8 mouse cellular contexts compared by ENCODE assay signal in genomic region chr17:80577639-80578038, GRCm38 (mm10). TPM values are rescaled to one million over a fixed set of nuclear protein-coding genes. Genes with fewer than 3 reads are reported as not detected.
DNase-seq lines count a peak whose midpoint lies in the region; ATAC-seq and TF ChIP-seq lines count a peak whose summit lies in the region.

Gene Cdkl4 (minus strand): TSS chr17:80577813.

- peak within 1 kb of the TSS; percentile 64 for H3K4me2 ChIP-seq in lung, postnatal 0 days (replicated peaks; ENCODE audit: low read depth, low read length)
- peak within 1 kb of the TSS; percentile 74 for H3K4me2 ChIP-seq in limb, embryonic 11.5 days (ENCODE audit: low read depth, severe bottlenecking)
- peak within 1 kb of the TSS; percentile 67 for H3K4me2 ChIP-seq in stomach, embryonic 16.5 days (ENCODE audit: low read depth, low read length)

- H3K4me1 ChIP-seq in lung, postnatal 0 days (ENCODE audit: insufficient read depth, low read depth, low read length): peaks cover 3% of the 10 kb centered on the region; the same call in 1 of the 2 replicates
- H3K4me1 ChIP-seq in limb, embryonic 11.5 days (ENCODE audit: control insufficient read depth, insufficient read depth, low read length): no peaks in the 10 kb centered on the region
- H3K4me1 ChIP-seq in stomach, embryonic 16.5 days (ENCODE audit: control insufficient read depth, insufficient read depth, low read length): 0 out of 2 replicates have a peak, but pooled peaks cover 9% of the 10 kb centered on the region

- no peaks in the 10 kb centered on the region for H3K27me3 ChIP-seq in lung, postnatal 0 days (replicated peaks; ENCODE audit: insufficient read depth, low read length)
- no peaks in the 10 kb centered on the region for H3K27me3 ChIP-seq in limb, embryonic 11.5 days (ENCODE audit: control insufficient read depth, insufficient read depth, low read length)
- H3K27me3 ChIP-seq in stomach, embryonic 16.5 days (ENCODE audit: control insufficient read depth, insufficient read depth, low read length): no peaks in the 10 kb centered on the region

- no peak within 1 kb of the TSS for H3K27ac ChIP-seq in lung, postnatal 0 days (ENCODE audit: low read length)
- H3K27ac ChIP-seq in limb, embryonic 11.5 days (replicated peaks; ENCODE audit: low read depth, low read length): no peak within 1 kb of the TSS
- no peak within 1 kb of the TSS for H3K27ac ChIP-seq in stomach, embryonic 16.5 days (ENCODE audit: low read length)

- H3K4me3 ChIP-seq in lung, postnatal 0 days (ENCODE audit: low read depth, low read length): peak within 1 kb of the TSS; percentile 25; the same call in 1 of the 2 replicates
- peak within 1 kb of the TSS; percentile 35 for H3K4me3 ChIP-seq in limb, embryonic 11.5 days (ENCODE audit: low read depth, low read length)
- peak within 1 kb of the TSS; percentile 39 for H3K4me3 ChIP-seq in stomach, embryonic 16.5 days (replicated peaks; ENCODE audit: low read length)

- H3K36me3 ChIP-seq in lung, postnatal 0 days (ENCODE audit: insufficient read depth, low read length): peaks cover 8% of the 10 kb centered on the region; the same call in 1 of the 2 replicates
- H3K36me3 ChIP-seq in limb, embryonic 11.5 days (ENCODE audit: control insufficient read depth, insufficient read depth, low read length): no peaks in the 10 kb centered on the region; the same call in 1 of the 2 replicates
- H3K36me3 ChIP-seq in stomach, embryonic 16.5 days (ENCODE audit: control insufficient read depth, insufficient read depth, low read length): peaks cover 3% of the 10 kb centered on the region; the same call in 1 of the 2 replicates

- intact Hi-C loops in gastrocnemius, postnatal 14 days (cut with DNase I; ENCODE audit: low total_unique reads): no loop called here
- intact Hi-C loops in gastrocnemius, postnatal 36 days (cut with DNase I): no loop called here

- TF ChIP-seq CTCF in lung, postnatal 0 days (IDR thresholded peaks at IDR 0.05): no peak

- no peak for TF ChIP-seq EP300 in lung, postnatal 0 days (IDR thresholded peaks at IDR 0.05)

- DNase-seq in frontal cortex, postnatal 10 days (ENCODE audit: low spot score in 2 of 2): no peak
- DNase-seq in lung, postnatal 0 days (ENCODE audit: low spot score): no peak
- no peak for DNase-seq in lung, postnatal 36 days
- no peak for DNase-seq in limb, embryonic 11.5 days (ENCODE audit: low spot score)
- DNase-seq in gastrocnemius, postnatal 14 days: no peak
- DNase-seq in gastrocnemius, postnatal 36 days: no peak

- H3K9ac ChIP-seq in lung, postnatal 0 days (replicated peaks; ENCODE audit: low read depth): no peak within 1 kb of the TSS
- H3K9ac ChIP-seq in limb, embryonic 11.5 days (ENCODE audit: low read length): peak within 1 kb of the TSS; percentile 18
- peak within 1 kb of the TSS; percentile 54 for H3K9ac ChIP-seq in stomach, embryonic 16.5 days (ENCODE audit: low read length)

- H3K9me3 ChIP-seq in lung, postnatal 0 days (ENCODE audit: low read length): no peaks in the 10 kb centered on the region
- no peaks in the 10 kb centered on the region for H3K9me3 ChIP-seq in limb, embryonic 11.5 days (ENCODE audit: control insufficient read depth, low read length)
- peaks cover 4% of the 10 kb centered on the region for H3K9me3 ChIP-seq in stomach, embryonic 16.5 days (replicated peaks; ENCODE audit: control insufficient read depth, low read length)

- ATAC-seq in frontal cortex, adult (ENCODE audit: low TSS enrichment): peak; percentile 17
- ATAC-seq in lung, postnatal 0 days: no peak
- ATAC-seq in limb, embryonic 11.5 days (ENCODE audit: insufficient number of reproducible peaks, low FRiP score, low TSS enrichment, low read depth): no peak
- ATAC-seq in stomach, embryonic 16.5 days (ENCODE audit: insufficient read depth, low FRiP score): peak; percentile 10; the same call in 1 of the 2 replicates

- 75% methylated on average over 15 of the region's 15 CpGs for WGBS in lung, postnatal 0 days
- 71% methylated on average over 15 of the region's 15 CpGs for WGBS in limb, embryonic 11.5 days
- WGBS in stomach, embryonic 16.5 days: 70% methylated on average over 15 of the region's 15 CpGs

RNA-seq across cellular contexts. Expression of gene Cdkl4, which starts in this region (rescaled TPM):
- 3.4 and 4.9 TPM in 2 replicates for polyA plus RNA-seq in lung, postnatal 0 days (2015; fragmentation: Nextera tagmentation; extraction: Ambion mirVana)
- 0.55 and 0.61 TPM in 2 replicates for polyA plus RNA-seq in limb, embryonic 11.5 days (2014; fragmentation: Nextera tagmentation; extraction: Ambion mirVana)
- 0.12 and 0.26 TPM in 2 replicates for polyA plus RNA-seq in stomach, embryonic 16.5 days (2015; fragmentation: Nextera tagmentation; extraction: Ambion mirVana)
- total RNA-seq in gastrocnemius, postnatal 14 days (2021): under 1 TPM in 1 of 2 experiments, not detected in 1; 0.14 TPM
- total RNA-seq in gastrocnemius, postnatal 36 days (2021): not detected

Comparison
In these comparisons a context has a peak if more than half of its experiments do, and no peak if none do; other contexts are left out.
1. Peak in ATAC-seq, H3K4me3 ChIP-seq, H3K9ac ChIP-seq and H3K4me2 ChIP-seq in stomach, embryonic 16.5 days; RNA of the gene not detected or under 1 TPM.